Mouse (Mus musculus): Measurements from ENCODE around the gene Dclk2. TPM values are rescaled to one million over a fixed set of nuclear protein-coding genes. Genes with fewer than 3 reads are reported as not detected.

The Dclk2 gene
- total and polyA plus RNA-seq, 3 experiments: under 0.01 to 0.17 TPM; not detected in 1

DNA sequence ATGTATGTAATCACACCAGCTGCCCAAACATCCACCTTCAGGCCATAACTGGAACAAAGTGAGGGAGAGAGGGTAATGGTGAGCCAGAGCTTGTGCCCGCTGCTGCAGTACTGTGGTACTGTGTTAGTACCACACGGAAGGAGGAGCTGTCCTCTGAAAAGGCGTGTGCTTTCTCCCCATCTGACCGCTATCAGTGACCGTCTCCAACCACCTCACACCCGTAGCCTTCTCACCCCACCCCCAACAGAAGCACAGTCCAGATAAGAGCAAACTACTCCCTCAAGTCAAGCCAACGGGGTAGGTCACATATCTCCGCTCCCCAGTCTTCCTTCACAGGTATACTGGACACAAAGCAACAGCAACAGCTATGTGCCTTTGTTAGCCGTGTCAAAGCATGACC, 121.6 kb downstream of the Dclk2 start:
- H3K9ac ChIP-seq (ENCODE audit: control insufficient read depth, low read depth, low read length, poor library complexity, severe bottlenecking): no peak overlapping the region
- H3K4me1 ChIP-seq (ENCODE audit: control insufficient read depth in 1 of 2, insufficient read depth in 2 of 2, low read length in 2 of 2): peaks cover 4 to 17% of the 10 kb centered on the region in 2 experiments; a peak in 3 of 4 replicates
- peak; percentile 71 for DNase-seq (ENCODE audit: low read depth, low spot score)
- peaks cover 0 to 9% of the 10 kb centered on the region in 2 experiments; a peak in 2 of 4 replicates for H3K36me3 ChIP-seq (ENCODE audit: control insufficient read depth in 1 of 2, insufficient read depth in 2 of 2, low read length in 2 of 2)
- H3K4me3 ChIP-seq (ENCODE audit: control insufficient read depth in 1 of 2, insufficient read depth in 1 of 2, low read depth in 2 of 2, low read length in 2 of 2): no peak overlapping the region
- no peaks in the 10 kb centered on the region for H3K27me3 ChIP-seq (ENCODE audit: control insufficient read depth in 1 of 2, insufficient read depth in 2 of 2, low read length in 2 of 2)
- TF ChIP-seq RAD21 (IDR thresholded peaks at IDR 0.05; ENCODE audit: low read depth, low read length) (no peak), MEF2A (IDR thresholded peaks at IDR 0.05; ENCODE audit: extremely low read depth, insufficient replicate concordance, low read depth, low read length, poor library complexity, severe bottlenecking) (no peak), SMC3 (IDR thresholded peaks at IDR 0.05; ENCODE audit: low read depth, low read length) (no peak), GABPA (IDR thresholded peaks at IDR 0.05; ENCODE audit: low read depth, low read length) (no peak), MYC (IDR thresholded peaks at IDR 0.05; ENCODE audit: low read depth, low read length) (no peak), POLR2A (IDR thresholded peaks at IDR 0.05; ENCODE audit: control insufficient read depth in 1 of 2, insufficient read depth in 1 of 2, low read depth in 1 of 2, low read length in 2 of 2, poor library complexity in 1 of 2) (no peak), KAT2A (conservative IDR thresholded peaks at IDR 0.05; ENCODE audit: low read depth, low read length) (no peak), MYB (IDR thresholded peaks at IDR 0.05; ENCODE audit: low read depth, low read length) (0 out of 2 replicates have a peak, but pooled peaks have one; percentile 37), USF1 (IDR thresholded peaks at IDR 0.05; ENCODE audit: low read depth, low read length) (no peak), TAL1 (IDR thresholded peaks at IDR 0.05; ENCODE audit: low read length) (peak; percentile 47; the same call in 1 of the 2 replicates), MAX (IDR thresholded peaks at IDR 0.05; ENCODE audit: low read length) (no peak), GATA1 (IDR thresholded peaks at IDR 0.05; ENCODE audit: low read depth, low read length) (peak; percentile 77), HCFC1 (IDR thresholded peaks at IDR 0.05; ENCODE audit: low read depth, low read length) (no peak), NELFE (IDR thresholded peaks at IDR 0.05; ENCODE audit: low read depth, low read length) (no peak), E2F4 (IDR thresholded peaks at IDR 0.05; ENCODE audit: borderline replicate concordance, low read depth, low read length) (no peak), TCF12 (IDR thresholded peaks at IDR 0.05; ENCODE audit: low read depth, low read length) (peak; percentile 74), BHLHE40 (IDR thresholded peaks at IDR 0.05; ENCODE audit: borderline replicate concordance, low read depth, low read length) (no peak), UBTF (IDR thresholded peaks at IDR 0.05; ENCODE audit: borderline replicate concordance, insufficient read depth, low read depth, low read length) (no peak), ETS1 (IDR thresholded peaks at IDR 0.05; ENCODE audit: low read depth, low read length) (peak; percentile 14; the same call in 1 of the 2 replicates), TBP (IDR thresholded peaks at IDR 0.05; ENCODE audit: low read depth, low read length) (no peak), POLR2AphosphoS2 (IDR thresholded peaks at IDR 0.05; ENCODE audit: low read length) (no peak), EP300 (IDR thresholded peaks at IDR 0.05; ENCODE audit: low read depth in 1 of 2, low read length in 2 of 2) (peak; percentile 79 to 80)
- H3K27ac ChIP-seq (ENCODE audit: control insufficient read depth, low read depth, low read length): no peak overlapping the region
- H3K79me2 ChIP-seq (ENCODE audit: control insufficient read depth, insufficient read depth, low read length, poor library complexity): no peaks in the 10 kb centered on the region
- no peaks in the 10 kb centered on the region for H3K9me3 ChIP-seq (replicated peaks; ENCODE audit: insufficient read depth, low read length)
